Mouse (Mus musculus) stomach, postnatal 0 days (tissue): ENCODE measurements around the gene Mok.

Source experiments
- CTCF ChIP-seq: IDR thresholded peaks from 2 replicates; pipeline ENCODE4 v1.5.1; 2016; ENCODE audit warnings: antibody characterized with exemption, low read depth, mild to moderate bottlenecking, moderate library complexity
- EP300 ChIP-seq: optimal IDR thresholded peaks from 2 replicates; pipeline ENCODE3; 2016; ENCODE audit warnings: antibody characterized with exemption

GRCm38 (mm10) chr12:110819367-110819766 lies 21.4 kb downstream of the Mok start:
- TF ChIP-seq EP300 (no peak), CTCF (no peak)
